Mouse (Mus musculus): ENCODE measurements around the gene Kcnip1.
A peak's percentile ranks its signal among the peaks of the same experiment; 100 is the strongest.

Gene Kcnip1

GRCm38 (mm10) chr11:33654485-33654884, 338.5 kb downstream of the Kcnip1 start:
- DNase-seq: no peak

- DNase-seq: no peak
These were observed 343.6 kb downstream of the Kcnip1 start for GRCm38 (mm10) chr11:33649358-33649757.

- DNase-seq: no peak
These were observed 355.8 kb downstream of the Kcnip1 start for GRCm38 (mm10) chr11:33637107-33637506.

- DNase-seq: no peak
These were observed 365.7 kb downstream of the Kcnip1 start for GRCm38 (mm10) chr11:33627136-33627742.

GRCm38 (mm10) chr11:33614218-33614617, 378.7 kb downstream of the Kcnip1 start:
- DNase-seq: peak; percentile 66 to 70

- DNase-seq: no peak
These were observed 385.2 kb downstream of the Kcnip1 start for GRCm38 (mm10) chr11:33607784-33608183.

- no peak for DNase-seq
These were observed 389.8 kb downstream of the Kcnip1 start for GRCm38 (mm10) chr11:33603174-33603573.

GRCm38 (mm10) chr11:33598986-33599385, 394.0 kb downstream of the Kcnip1 start, which contains the start of gene D130052B06Rik:
D130052B06Rik (plus strand) TSS chr11:33599302.
- no peak for DNase-seq

GRCm38 (mm10) chr11:33596655-33597054, 396.3 kb downstream of the Kcnip1 start:
- DNase-seq: no peak

- DNase-seq: no peak
These were observed 400.1 kb downstream of the Kcnip1 start for GRCm38 (mm10) chr11:33592826-33593225.

- DNase-seq: no peak
These were observed 402.2 kb downstream of the Kcnip1 start for GRCm38 (mm10) chr11:33590771-33591170.

GRCm38 (mm10) chr11:33586614-33587013, 406.3 kb downstream of the Kcnip1 start:
- no peak for DNase-seq

GRCm38 (mm10) chr11:33579621-33580020, 413.3 kb downstream of the Kcnip1 start:
- DNase-seq: no peak

All from cerebellum, postnatal 36 days (tissue).